Mouse (Mus musculus) MEL (cell line): ENCODE results near the gene 5730480H06Rik. TPM values are rescaled to one million over a fixed set of nuclear protein-coding genes. Genes with fewer than 3 reads are reported as not detected.

Experiments
- DNase-seq: peaks from one replicate; pipeline ENCODE4 v3.0.0; 2011; ENCODE audit warnings: low read depth, low spot score
- H3K27ac ChIP-seq: 2 replicates; pipeline ENCODE4 v1.5.1; 2012; ENCODE audit warnings: low read depth, mild to moderate bottlenecking, control low read depth, low read length, moderate library complexity; ENCODE audit not compliant: control insufficient read depth
- H3K27me3 ChIP-seq, 2 experiments: fragments of 150-350 bp in 1 of 2; sonication (generic) in 1 of 2; 2 replicates each; pipeline ENCODE4 v1.6.1; 2012; ENCODE audit warnings: low read length in 2 of 2, mild to moderate bottlenecking in 2 of 2, improper control_type of control experiment in 1 of 2, moderate library complexity in 1 of 2; ENCODE audit not compliant: insufficient read depth in 2 of 2, control insufficient read depth in 1 of 2
- H3K36me3 ChIP-seq, 2 experiments: 2 replicates each; pipeline ENCODE4 v1.6.1; 2012 to 2014; ENCODE audit warnings: low read length in 2 of 2, improper control_type of control experiment in 1 of 2, inconsistent platforms in 1 of 2, mild to moderate bottlenecking in 1 of 2; ENCODE audit not compliant: insufficient read depth in 2 of 2, control insufficient read depth in 1 of 2
- H3K4me1 ChIP-seq, 2 experiments: fragments of 150-350 bp in 1 of 2; sonication (generic) in 1 of 2; 2 replicates each; pipeline ENCODE4 v1.6.1; 2012; ENCODE audit warnings: low read length in 2 of 2, improper control_type of control experiment in 1 of 2, mild to moderate bottlenecking in 1 of 2; ENCODE audit not compliant: insufficient read depth in 2 of 2, control insufficient read depth in 1 of 2
- H3K4me3 ChIP-seq, 2 experiments: fragments of 150-350 bp in 1 of 2; sonication (generic) in 1 of 2; 2 replicates each; pipeline ENCODE4 v1.5.1; 2012; ENCODE audit warnings: low read depth in 2 of 2, low read length in 2 of 2, mild to moderate bottlenecking in 2 of 2, moderate library complexity in 2 of 2, control low read depth in 1 of 2, improper control_type of control experiment in 1 of 2; ENCODE audit not compliant: control insufficient read depth in 1 of 2, insufficient read depth in 1 of 2
- H3K79me2 ChIP-seq: 2 replicates; pipeline ENCODE4 v1.6.1; 2012; ENCODE audit warnings: mild to moderate bottlenecking, low read length, moderate library complexity; ENCODE audit not compliant: control insufficient read depth, poor library complexity, insufficient read depth
- H3K9ac ChIP-seq: 2 replicates; pipeline ENCODE4 v1.6.1; 2012; ENCODE audit warnings: low read depth, mild to moderate bottlenecking, control low read depth, low read length, moderate library complexity; ENCODE audit not compliant: control insufficient read depth, poor library complexity, severe bottlenecking
- H3K9me3 ChIP-seq: fragments of 150-350 bp; sonication (generic); replicated peaks from 2 replicates; pipeline ENCODE4 v1.6.1; 2012; ENCODE audit warnings: mild to moderate bottlenecking, low read length, improper control_type of control experiment, moderate library complexity; ENCODE audit not compliant: insufficient read depth
- CHD1 ChIP-seq: IDR thresholded peaks from 2 replicates; pipeline ENCODE4 v1.6.1; 2012; ENCODE audit warnings: low read depth, mild to moderate bottlenecking, inconsistent platforms, low read length, improper control_type of control experiment
- E2F4 ChIP-seq: IDR thresholded peaks from 2 replicates; pipeline ENCODE4 v1.6.1; 2011; ENCODE audit warnings: low read depth, low read length, improper control_type of control experiment, borderline replicate concordance
- EP300 ChIP-seq, 2 experiments: IDR thresholded peaks; 2 replicates each; pipeline ENCODE4 v1.6.1; 2011; ENCODE audit warnings: improper control_type of control experiment in 2 of 2, low read length in 2 of 2, low read depth in 1 of 2, mild to moderate bottlenecking in 1 of 2
- GABPA ChIP-seq: IDR thresholded peaks from 2 replicates; pipeline ENCODE4 v1.6.1; 2012; ENCODE audit warnings: low read depth, mild to moderate bottlenecking, inconsistent platforms, low read length, improper control_type of control experiment, moderate library complexity
- HCFC1 ChIP-seq: IDR thresholded peaks from 2 replicates; pipeline ENCODE4 v1.6.1; 2012; ENCODE audit warnings: low read depth, mild to moderate bottlenecking, inconsistent platforms, low read length, improper control_type of control experiment, moderate library complexity
- JUND ChIP-seq: IDR thresholded peaks from 2 replicates; pipeline ENCODE4 v1.6.1; 2011; ENCODE audit warnings: low read depth, mild to moderate bottlenecking, improper control_type of control experiment, low read length
- MAX ChIP-seq: IDR thresholded peaks from 2 replicates; pipeline ENCODE4 v1.6.1; 2011; ENCODE audit warnings: low read length, improper control_type of control experiment
- MYC ChIP-seq: IDR thresholded peaks from 2 replicates; pipeline ENCODE4 v1.6.1; 2011; ENCODE audit warnings: low read depth, mild to moderate bottlenecking, low read length, improper control_type of control experiment, moderate library complexity
- NRF1 ChIP-seq: IDR thresholded peaks from 2 replicates; pipeline ENCODE4 v1.6.1; 2014; ENCODE audit warnings: low read depth, mild to moderate bottlenecking, inconsistent platforms, low read length, improper control_type of control experiment, moderate library complexity; ENCODE audit not compliant: poor library complexity, insufficient read depth, severe bottlenecking
- POLR2A ChIP-seq, 2 experiments: IDR thresholded peaks; 2 replicates each; pipeline ENCODE4 v1.6.1; 2011 to 2012; ENCODE audit warnings: low read length in 2 of 2, mild to moderate bottlenecking in 2 of 2, control low read depth in 1 of 2, improper control_type of control experiment in 1 of 2, low read depth in 1 of 2, moderate library complexity in 1 of 2; ENCODE audit not compliant: control insufficient read depth in 1 of 2, insufficient read depth in 1 of 2, poor library complexity in 1 of 2
- POLR2AphosphoS2 ChIP-seq: IDR thresholded peaks from 2 replicates; pipeline ENCODE4 v1.6.1; 2011; ENCODE audit warnings: low read length, improper control_type of control experiment
- RAD21 ChIP-seq: IDR thresholded peaks from 2 replicates; pipeline ENCODE4 v1.6.1; 2011; ENCODE audit warnings: mild to moderate bottlenecking, low read depth, low read length, improper control_type of control experiment
- RCOR1 ChIP-seq: IDR thresholded peaks from 2 replicates; pipeline ENCODE4 v1.6.1; 2012; ENCODE audit warnings: low read depth, mild to moderate bottlenecking, inconsistent platforms, low read length, improper control_type of control experiment
- TAL1 ChIP-seq: IDR thresholded peaks from 2 replicates; pipeline ENCODE4 v1.6.1; 2012; ENCODE audit warnings: mild to moderate bottlenecking, inconsistent platforms, low read length, moderate library complexity, mixed read lengths
- TCF12 ChIP-seq: IDR thresholded peaks from 2 replicates; pipeline ENCODE4 v1.6.1; 2014; ENCODE audit warnings: low read depth, mild to moderate bottlenecking, inconsistent platforms, low read length, improper control_type of control experiment, moderate library complexity
- UBTF ChIP-seq: IDR thresholded peaks from 2 replicates; pipeline ENCODE4 v1.6.1; 2012; ENCODE audit warnings: low read depth, mild to moderate bottlenecking, inconsistent platforms, low read length, improper control_type of control experiment, moderate library complexity, borderline replicate concordance; ENCODE audit not compliant: insufficient read depth
- ZKSCAN1 ChIP-seq: IDR thresholded peaks from 2 replicates; pipeline ENCODE4 v1.6.1; 2012; ENCODE audit warnings: low read depth, mild to moderate bottlenecking, inconsistent platforms, low read length, improper control_type of control experiment, moderate library complexity
- ZMIZ1 ChIP-seq: IDR thresholded peaks from 2 replicates; pipeline ENCODE4 v1.6.1; 2012; ENCODE audit warnings: low read depth, mild to moderate bottlenecking, inconsistent platforms, low read length, improper control_type of control experiment, moderate library complexity
- polyA plus RNA-seq, 2 experiments: library from polyadenylated mRNA; stranded (reverse) in 1 of 2; unstranded in 1 of 2; fragments of >175 nt in 1 of 2; fragments of >200 nt in 1 of 2; gene quantifications; 2 replicates each; pipeline versions ENCODE4 v1.2.1 to v1.2.4; 2012; ENCODE audit warnings: low replicate concordance in 2 of 2, low read depth in 1 of 2; ENCODE audit not compliant: insufficient read length in 2 of 2, insufficient read depth in 1 of 2, missing spikeins in 1 of 2
- total RNA-seq: library from RNA; depleted of rRNA; stranded (reverse); fragments of 300-350 nt; gene quantifications from 2 replicates; pipeline ENCODE4 v1.2.3, GENCODE M21; 2012

Gene 5730480H06Rik
- total and polyA plus RNA-seq, 3 experiments: 4.7 to 8.8 TPM; not detected in 1

- Histone ChIP-seq H3K36me3 (peaks cover 0 to 5% of the 10 kb centered on the region in 2 experiments; a peak in 1 of 4 replicates), H3K9ac (no peak overlapping the region), H3K27ac (no peak overlapping the region), H3K9me3 (no peaks in the 10 kb centered on the region), H3K4me3 (no peak overlapping the region), H3K4me1 (no peaks in the 10 kb centered on the region), H3K79me2 (no peaks in the 10 kb centered on the region), H3K27me3 (no peaks in the 10 kb centered on the region)
- DNase-seq: no peak
- no peak for TF ChIP-seq POLR2A (IDR thresholded peaks at IDR 0.05; ENCODE audit: control insufficient read depth in 1 of 2, insufficient read depth in 1 of 2, low read depth in 1 of 2, low read length in 2 of 2, poor library complexity in 1 of 2)
- no peak for TF ChIP-seq E2F4
- TF ChIP-seq ZMIZ1: no peak
- TF ChIP-seq MAX: no peak
- TF ChIP-seq ZKSCAN1: no peak
- no peak for TF ChIP-seq TAL1
- no peak for TF ChIP-seq MYC
- TF ChIP-seq RCOR1: no peak
- no peak for TF ChIP-seq UBTF
- TF ChIP-seq POLR2AphosphoS2: no peak
- TF ChIP-seq TCF12: no peak
- no peak for TF ChIP-seq JUND
- no peak for TF ChIP-seq GABPA
- no peak for TF ChIP-seq CHD1
- no peak for TF ChIP-seq HCFC1
- no peak for TF ChIP-seq EP300 (IDR thresholded peaks at IDR 0.05; ENCODE audit: low read depth in 1 of 2, low read length in 2 of 2)
- TF ChIP-seq RAD21: no peak
- TF ChIP-seq, all 39 proteins: peak for 0
Observed at GRCm38 (mm10) chr5:48410348-48410747, 82.6 kb downstream of the 5730480H06Rik start.

GRCm38 (mm10) chr5:48411462-48411861 lies 83.7 kb downstream of the 5730480H06Rik start:
- no peak for DNase-seq
- Histone ChIP-seq H3K27ac (no peak overlapping the region), H3K36me3 (peaks cover 0 to 5% of the 10 kb centered on the region in 2 experiments; a peak in 1 of 4 replicates), H3K4me3 (no peak overlapping the region), H3K9ac (no peak overlapping the region), H3K79me2 (no peaks in the 10 kb centered on the region), H3K4me1 (no peaks in the 10 kb centered on the region), H3K27me3 (no peaks in the 10 kb centered on the region), H3K9me3 (no peaks in the 10 kb centered on the region)
- TF ChIP-seq NRF1: no peak
